Mouse (Mus musculus) brain, embryonic 14.5 days (tissue): ENCODE data around the gene Hes7.

ENCODE experiments used
- CTCF ChIP-seq: fragments of 200-500 bp; IDR thresholded peaks from 2 replicates; pipeline ENCODE4 v1.5.1; 2012; ENCODE audit warnings: inconsistent platforms, mild to moderate bottlenecking, moderate library complexity, borderline replicate concordance; ENCODE audit not compliant: insufficient read depth, insufficient read length; ENCODE audit errors: extremely low read depth
- POLR2A ChIP-seq: fragments of 200-500 bp; IDR thresholded peaks from 2 replicates; pipeline ENCODE4 v1.6.1; 2012; ENCODE audit warnings: mild to moderate bottlenecking, inconsistent platforms, borderline replicate concordance; ENCODE audit not compliant: poor library complexity, insufficient read depth, insufficient read length, severe bottlenecking; ENCODE audit errors: extremely low read depth

DNA sequence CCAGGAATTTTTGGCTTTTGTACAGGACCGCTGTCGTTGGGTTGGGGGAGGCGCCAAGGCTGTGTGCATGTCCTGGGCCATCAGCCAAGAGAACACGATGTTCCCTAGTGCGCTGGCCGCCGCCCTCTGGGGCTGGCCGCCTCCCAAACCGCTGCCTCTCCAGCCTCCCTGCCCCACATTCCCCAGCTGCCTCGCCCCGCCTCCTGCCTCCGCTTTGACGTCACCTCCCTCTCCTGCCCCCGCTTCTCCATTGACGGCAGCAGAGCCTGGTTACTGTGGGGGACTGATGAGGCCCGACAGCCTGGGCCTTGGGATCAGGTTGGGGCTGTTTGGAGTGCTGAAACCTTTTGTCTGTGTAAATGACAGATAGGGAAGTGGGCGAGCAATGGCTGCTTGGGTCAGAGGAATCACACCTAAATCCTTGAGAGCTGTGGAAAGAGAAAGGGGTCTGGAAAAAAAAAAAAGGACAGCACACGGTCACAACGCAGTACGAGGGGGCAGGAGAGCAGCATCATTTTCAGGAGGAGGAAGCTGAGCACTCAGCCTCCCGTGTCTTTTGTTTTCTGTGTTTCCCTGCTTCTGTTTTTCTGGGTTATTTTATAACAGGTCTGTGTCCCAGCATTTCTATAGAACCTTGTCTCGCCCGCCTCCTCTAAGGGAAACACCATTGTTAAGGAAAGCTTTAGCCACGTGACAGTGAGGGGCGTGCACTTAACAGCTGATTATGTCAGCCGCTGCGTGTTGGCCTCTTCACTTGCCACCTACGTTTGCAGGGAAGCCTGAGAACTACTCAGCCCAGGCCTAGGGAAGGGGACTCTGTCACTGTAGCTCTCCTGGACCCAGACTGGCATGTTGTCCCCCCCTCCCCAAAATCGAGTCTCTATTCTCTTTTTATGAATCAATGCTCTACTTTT lies 23.0 kb upstream of the Hes7 start:
- TF ChIP-seq CTCF: no peak
- no peak for TF ChIP-seq POLR2A
